Mouse (Mus musculus): ENCODE results near the gene Rfng. TPM values are rescaled to one million over a fixed set of nuclear protein-coding genes. Genes with fewer than 3 reads are reported as not detected.

Rfng gene
- polyA plus RNA-seq, 1 experiment from 2014 or later, result 91.1 TPM

DNA sequence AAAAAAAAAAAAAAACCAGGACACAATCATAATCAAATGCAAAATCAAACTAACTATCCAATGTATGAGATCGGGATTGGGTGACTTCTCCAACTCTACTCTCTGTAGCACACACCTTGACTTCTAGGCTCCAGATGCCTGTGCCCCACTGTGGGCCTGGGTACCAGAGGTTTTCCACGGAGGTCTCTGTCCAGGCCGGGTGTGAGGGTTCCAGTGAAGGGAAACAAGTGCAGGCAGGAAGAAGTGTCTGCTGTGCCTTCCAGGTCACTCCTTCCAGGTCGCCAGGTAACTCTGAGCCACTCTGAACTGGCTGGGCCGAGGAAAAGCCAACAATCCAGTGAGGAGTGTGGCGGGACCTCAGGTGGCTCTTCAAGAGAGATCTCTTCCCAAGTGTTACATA is 47.6 kb downstream of the Rfng start:
- 76% methylated on average over 6 of the region's 6 CpGs for WGBS
- H3K9ac ChIP-seq (replicated peaks; ENCODE audit: low read depth, low read length), result no peak overlapping the region
- ATAC-seq (ENCODE audit: low read depth), result no peak

DNA sequence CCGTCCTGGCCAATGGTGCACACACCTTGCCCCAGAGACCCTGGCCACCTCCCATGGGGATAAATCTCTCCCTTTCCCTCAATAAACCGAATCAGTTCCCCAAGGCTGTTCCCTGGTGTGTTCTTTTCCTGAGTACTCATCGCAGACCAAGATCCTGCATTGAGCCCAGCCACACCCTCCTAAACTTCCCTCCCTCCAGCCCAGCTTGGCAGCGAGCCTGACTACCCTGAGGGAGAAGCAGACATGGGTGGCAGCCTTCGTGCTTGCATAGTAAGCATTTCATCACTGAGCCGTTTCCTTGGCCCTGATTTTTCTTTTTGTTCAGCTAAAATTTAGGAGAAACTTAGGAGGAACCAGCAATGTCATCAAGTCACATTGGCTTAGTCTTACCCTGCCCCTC is 50.5 kb downstream of the Rfng start:
- H3K27ac ChIP-seq (ENCODE audit: low read depth, low read length), result no peak overlapping the region
- no peak for ATAC-seq (ENCODE audit: low read depth)
- H3K9me3 ChIP-seq (ENCODE audit: control insufficient read depth, low read length), result no peaks in the 10 kb centered on the region
- no peak overlapping the region for H3K4me2 ChIP-seq (ENCODE audit: low read depth, low read length)
- H3K4me1 ChIP-seq (ENCODE audit: control insufficient read depth, insufficient read depth, low read length), result no peaks in the 10 kb centered on the region
- H3K27me3 ChIP-seq (ENCODE audit: control insufficient read depth, insufficient read depth, low read length), result no peaks in the 10 kb centered on the region
- no peak overlapping the region for H3K9ac ChIP-seq (replicated peaks; ENCODE audit: low read depth, low read length)
- H3K4me3 ChIP-seq (ENCODE audit: low read depth, low read length), result no peak overlapping the region
- H3K36me3 ChIP-seq (ENCODE audit: control insufficient read depth, insufficient read depth, low read length), result no peaks in the 10 kb centered on the region
- 64% methylated on average over 6 of the region's 6 CpGs for WGBS

More for the DNA sequence above, 47.6 kb downstream of the Rfng start:
- H3K4me2 ChIP-seq (ENCODE audit: low read depth, low read length), result no peak overlapping the region
- H3K9me3 ChIP-seq (ENCODE audit: control insufficient read depth, low read length), result no peaks in the 10 kb centered on the region
- H3K27ac ChIP-seq (ENCODE audit: low read depth, low read length), result no peak overlapping the region
- no peaks in the 10 kb centered on the region for H3K4me1 ChIP-seq (ENCODE audit: control insufficient read depth, insufficient read depth, low read length)
- no peaks in the 10 kb centered on the region for H3K27me3 ChIP-seq (ENCODE audit: control insufficient read depth, insufficient read depth, low read length)
- H3K36me3 ChIP-seq (ENCODE audit: control insufficient read depth, insufficient read depth, low read length), result no peaks in the 10 kb centered on the region
- H3K4me3 ChIP-seq (ENCODE audit: low read depth, low read length), result no peak overlapping the region

DNA sequence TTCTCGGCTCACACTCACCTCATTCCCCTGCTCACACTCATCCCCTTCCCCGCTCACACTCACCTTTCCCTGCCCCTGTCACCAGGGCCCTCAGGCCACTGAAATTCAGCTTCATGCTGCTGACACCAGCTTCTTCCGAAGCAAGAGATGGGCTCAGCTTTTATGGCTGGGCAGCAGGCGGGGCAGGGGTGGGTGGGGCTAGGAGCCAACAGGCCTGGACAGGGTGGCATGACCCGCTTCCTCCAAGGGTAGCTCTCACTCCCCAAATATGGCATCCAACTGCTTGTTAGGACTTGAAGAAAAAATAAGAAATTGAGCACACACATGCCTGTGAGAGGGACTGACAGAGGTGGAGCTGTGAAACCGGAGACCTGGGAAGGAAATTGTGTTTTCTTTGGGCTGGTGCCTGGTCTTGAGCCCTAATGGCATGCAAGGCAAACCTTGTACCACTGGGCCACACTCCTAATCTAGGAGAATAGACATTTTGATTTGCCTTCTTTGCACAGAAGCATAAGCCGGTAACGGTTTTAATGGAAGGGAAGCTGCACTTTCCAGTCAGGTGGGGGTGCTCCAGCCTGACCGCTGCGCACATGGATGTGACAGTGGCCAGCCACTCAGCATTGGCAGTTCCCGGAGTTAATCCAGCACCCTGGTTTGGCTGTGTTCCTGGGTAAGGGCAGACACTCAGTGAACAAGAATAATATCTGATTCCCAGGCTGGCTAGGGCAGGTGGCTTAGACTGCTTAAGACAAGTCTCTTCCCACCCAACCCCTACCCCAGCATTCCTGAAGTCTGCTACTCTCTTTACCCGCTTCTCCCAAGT is 51.9 kb downstream of the Rfng start, which contains the start of gene Cbr2:
Cbr2 (minus strand) TSS at position 257 of the 823 bp plus-strand sequence.
- H3K27me3 ChIP-seq (ENCODE audit: control insufficient read depth, insufficient read depth, low read length), result no peaks in the 10 kb centered on the region
- no peak within 1 kb of the TSS for H3K4me2 ChIP-seq (ENCODE audit: low read depth, low read length)
- no peak for ATAC-seq (ENCODE audit: low read depth)
- no peaks in the 10 kb centered on the region for H3K4me1 ChIP-seq (ENCODE audit: control insufficient read depth, insufficient read depth, low read length)
- H3K36me3 ChIP-seq (ENCODE audit: control insufficient read depth, insufficient read depth, low read length), result no peaks in the 10 kb centered on the region
- no peak within 1 kb of the TSS for H3K4me3 ChIP-seq (ENCODE audit: low read depth, low read length)
- WGBS, result 78% methylated on average over 12 of the region's 12 CpGs
- H3K9me3 ChIP-seq (ENCODE audit: control insufficient read depth, low read length), result no peaks in the 10 kb centered on the region
- H3K27ac ChIP-seq (ENCODE audit: low read depth, low read length), result no peak within 1 kb of the TSS
- no peak within 1 kb of the TSS for H3K9ac ChIP-seq (replicated peaks; ENCODE audit: low read depth, low read length)

DNA sequence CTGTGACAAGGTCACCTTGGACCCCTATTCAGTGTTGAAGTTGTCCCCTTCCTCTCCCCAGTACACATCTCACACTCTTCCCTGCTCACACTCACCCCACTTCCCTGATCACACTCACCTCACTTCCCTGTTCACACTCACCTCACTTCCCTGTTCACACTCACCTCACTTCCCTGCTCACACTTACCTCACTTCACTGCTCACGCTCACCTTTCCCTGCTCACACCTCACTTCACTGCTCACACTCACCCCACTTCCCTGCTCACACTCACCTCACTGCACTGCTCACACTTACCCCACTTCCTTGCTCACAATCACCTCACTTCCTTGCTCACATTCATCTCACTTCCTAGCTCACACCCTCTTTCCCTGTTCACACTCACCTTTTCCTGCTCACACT is 52.6 kb downstream of the Rfng start:
- no peak overlapping the region for H3K27ac ChIP-seq (ENCODE audit: low read depth, low read length)
- H3K4me3 ChIP-seq (ENCODE audit: low read depth, low read length), result no peak overlapping the region
- H3K4me1 ChIP-seq (ENCODE audit: control insufficient read depth, insufficient read depth, low read length), result no peaks in the 10 kb centered on the region
- H3K36me3 ChIP-seq (ENCODE audit: control insufficient read depth, insufficient read depth, low read length), result no peaks in the 10 kb centered on the region
- H3K9me3 ChIP-seq (ENCODE audit: control insufficient read depth, low read length), result no peaks in the 10 kb centered on the region
- H3K4me2 ChIP-seq (ENCODE audit: low read depth, low read length), result no peak overlapping the region
- no peak overlapping the region for H3K9ac ChIP-seq (replicated peaks; ENCODE audit: low read depth, low read length)
- WGBS, result 94% methylated on average over 1 of the region's 1 CpGs
- H3K27me3 ChIP-seq (ENCODE audit: control insufficient read depth, insufficient read depth, low read length), result no peaks in the 10 kb centered on the region
- no peak for ATAC-seq (ENCODE audit: low read depth)

Other genes with a start within 250 kb of the Rfng start
- gene Mcrip1, start 234.5 kb downstream of the Rfng start, polyA plus RNA-seq (2014; fragmentation: Nextera tagmentation; extraction: Ambion mirVana), result 248 and 267 TPM in 2 replicates
- not detected in 2 replicates for gene Ppp1r27, start 233.1 kb downstream of the Rfng start, polyA plus RNA-seq (2014; fragmentation: Nextera tagmentation; extraction: Ambion mirVana)
- 248 and 330 TPM in 2 replicates for gene P4hb, start 211.0 kb downstream of the Rfng start, polyA plus RNA-seq (2014; fragmentation: Nextera tagmentation; extraction: Ambion mirVana)
- 419 and 479 TPM in 2 replicates for gene Arhgdia, start 202.6 kb downstream of the Rfng start, polyA plus RNA-seq (2014; fragmentation: Nextera tagmentation; extraction: Ambion mirVana)
- 191 and 222 TPM in 2 replicates for gene Alyref, start 185.8 kb downstream of the Rfng start, polyA plus RNA-seq (2014; fragmentation: Nextera tagmentation; extraction: Ambion mirVana)
- gene Anapc11, start 185.8 kb downstream of the Rfng start, polyA plus RNA-seq (2014; fragmentation: Nextera tagmentation; extraction: Ambion mirVana), result 209 and 236 TPM in 2 replicates
- gene Npb, start 175.7 kb downstream of the Rfng start, polyA plus RNA-seq (2014; fragmentation: Nextera tagmentation; extraction: Ambion mirVana), result 1.3 TPM in 1 of 2 replicates, not detected in the other
- gene Pcyt2, start 166.3 kb downstream of the Rfng start, polyA plus RNA-seq (2014; fragmentation: Nextera tagmentation; extraction: Ambion mirVana), result 170 and 187 TPM in 2 replicates
- gene Sirt7, start 159.0 kb downstream of the Rfng start, polyA plus RNA-seq (2014; fragmentation: Nextera tagmentation; extraction: Ambion mirVana), result 42.8 and 48.2 TPM in 2 replicates
- 30.5 and 36.8 TPM in 2 replicates for gene Mafg, start 150.6 kb downstream of the Rfng start, polyA plus RNA-seq (2014; fragmentation: Nextera tagmentation; extraction: Ambion mirVana)
- 15.3 and 24.9 TPM in 2 replicates for gene Pycr1, start 140.4 kb downstream of the Rfng start, polyA plus RNA-seq (2014; fragmentation: Nextera tagmentation; extraction: Ambion mirVana)
- 2.3 and 2.5 TPM in 2 replicates for gene Myadml2, start 136.0 kb downstream of the Rfng start, polyA plus RNA-seq (2014; fragmentation: Nextera tagmentation; extraction: Ambion mirVana)
- 1.3 and 6.2 TPM in 2 replicates for gene Notum, start 123.0 kb downstream of the Rfng start, polyA plus RNA-seq (2014; fragmentation: Nextera tagmentation; extraction: Ambion mirVana)
- 137 and 141 TPM in 2 replicates for gene Aspscr1, start 111.2 kb downstream of the Rfng start, polyA plus RNA-seq (2014; fragmentation: Nextera tagmentation; extraction: Ambion mirVana)
- 87.6 and 95.8 TPM in 2 replicates for gene Cenpx, start 70.5 kb downstream of the Rfng start, polyA plus RNA-seq (2014; fragmentation: Nextera tagmentation; extraction: Ambion mirVana)
- gene Lrrc45, start 70.3 kb downstream of the Rfng start, polyA plus RNA-seq (2014; fragmentation: Nextera tagmentation; extraction: Ambion mirVana), result 53.9 and 59.4 TPM in 2 replicates
- 70.7 and 135 TPM in 2 replicates for gene Rac3, start 62.7 kb downstream of the Rfng start, polyA plus RNA-seq (2014; fragmentation: Nextera tagmentation; extraction: Ambion mirVana)
- 10.2 and 10.5 TPM in 2 replicates for gene Dcxr, start 56.9 kb downstream of the Rfng start, polyA plus RNA-seq (2014; fragmentation: Nextera tagmentation; extraction: Ambion mirVana)
- 0.39 and 0.81 TPM in 2 replicates for gene Cbr2, start 52.1 kb downstream of the Rfng start, polyA plus RNA-seq (2014; fragmentation: Nextera tagmentation; extraction: Ambion mirVana)
- 0.52 and 2.1 TPM in 2 replicates for gene Hmga1b, start 21.4 kb downstream of the Rfng start, polyA plus RNA-seq (2014; fragmentation: Nextera tagmentation; extraction: Ambion mirVana)
- gene Gps1, start 65 bp upstream of the Rfng start, polyA plus RNA-seq (2014; fragmentation: Nextera tagmentation; extraction: Ambion mirVana), result 302 and 312 TPM in 2 replicates
- 44.8 and 47.8 TPM in 2 replicates for gene Dus1l, start 12.2 kb upstream of the Rfng start, polyA plus RNA-seq (2014; fragmentation: Nextera tagmentation; extraction: Ambion mirVana)
- gene Fasn, start 40.3 kb upstream of the Rfng start, polyA plus RNA-seq (2014; fragmentation: Nextera tagmentation; extraction: Ambion mirVana), result 107 and 117 TPM in 2 replicates
- gene Ccdc57, start 148.7 kb upstream of the Rfng start, polyA plus RNA-seq (2014; fragmentation: Nextera tagmentation; extraction: Ambion mirVana), result 6.1 and 6.7 TPM in 2 replicates
- gene Slc16a3, start 164.3 kb upstream of the Rfng start, polyA plus RNA-seq (2014; fragmentation: Nextera tagmentation; extraction: Ambion mirVana), result 2.9 and 4.6 TPM in 2 replicates
- gene Csnk1d, start 207.1 kb upstream of the Rfng start, polyA plus RNA-seq (2014; fragmentation: Nextera tagmentation; extraction: Ambion mirVana), result 57.8 and 81.1 TPM in 2 replicates

Data from neural tube, embryonic 14.5 days (tissue).